Mouse (Mus musculus) kidney, embryonic 16.5 days (tissue): ENCODE results near the gene Mmrn2. TPM values are rescaled to one million over a fixed set of nuclear protein-coding genes. Genes with fewer than 3 reads are reported as not detected.

Source experiments
- ATAC-seq: fragments of 200-750 bp; cut with Nextera tagmentation; 2 replicates; pipeline ENCODE4 v1.8.0; 2017; ENCODE audit warnings: moderate TSS enrichment; ENCODE audit not compliant: low FRiP score, low TSS enrichment
- H3K27ac ChIP-seq: fragments of 300-500 bp; sonication (generic); 2 replicates; pipeline ENCODE4 v1.5.1; 2014; ENCODE audit warnings: low read length
- H3K27me3 ChIP-seq: fragments of 300-500 bp; sonication (generic); 2 replicates; pipeline ENCODE4 v1.6.1; 2014; ENCODE audit warnings: low read length, control low read depth, mixed read lengths; ENCODE audit not compliant: insufficient read depth
- H3K36me3 ChIP-seq: fragments of 300-500 bp; sonication (generic); 2 replicates; pipeline ENCODE4 v1.6.1; 2014; ENCODE audit warnings: low read length, control low read depth, mixed read lengths; ENCODE audit not compliant: insufficient read depth
- H3K4me1 ChIP-seq: fragments of 300-500 bp; sonication (generic); 2 replicates; pipeline ENCODE4 v1.6.1; 2014; ENCODE audit warnings: low read length, control low read depth, mixed read lengths; ENCODE audit not compliant: insufficient read depth
- H3K4me2 ChIP-seq: fragments of 300-500 bp; sonication (generic); replicated peaks from 2 replicates; pipeline ENCODE4 v1.6.1; 2014; ENCODE audit warnings: low read depth, low read length
- H3K4me3 ChIP-seq: fragments of 300-500 bp; sonication (generic); 2 replicates; pipeline ENCODE4 v1.5.1; 2014; ENCODE audit warnings: mild to moderate bottlenecking, low read length
- H3K9ac ChIP-seq: fragments of 300-500 bp; sonication (generic); replicated peaks from 2 replicates; pipeline ENCODE4 v1.6.1; 2014; ENCODE audit warnings: low read length
- H3K9me3 ChIP-seq: fragments of 300-500 bp; sonication (generic); 2 replicates; pipeline ENCODE4 v1.6.1; 2016; ENCODE audit warnings: low read length, control low read depth
- WGBS: fragments of 180-500 bp; shearing (Covaris S2); extraction: QIAGEN DNeasy Blood & Tissue Kit; methylation state at CpG from one replicate; pipeline ENCODE4 v1.1.7; 2014; 5-methylcytosine and 5-hydroxymethylcytosine counted together
- polyA plus RNA-seq: library from polyadenylated mRNA; unstranded; fragments of >200 nt; fragmentation: Nextera tagmentation; extraction: Ambion mirVana; gene quantifications from 2 replicates; pipeline ENCODE4 v1.2.1, GENCODE M21; 2015

The Mmrn2 gene
- polyA plus RNA-seq, 1 experiment from 2014 or later: 20.9 TPM

DNA sequence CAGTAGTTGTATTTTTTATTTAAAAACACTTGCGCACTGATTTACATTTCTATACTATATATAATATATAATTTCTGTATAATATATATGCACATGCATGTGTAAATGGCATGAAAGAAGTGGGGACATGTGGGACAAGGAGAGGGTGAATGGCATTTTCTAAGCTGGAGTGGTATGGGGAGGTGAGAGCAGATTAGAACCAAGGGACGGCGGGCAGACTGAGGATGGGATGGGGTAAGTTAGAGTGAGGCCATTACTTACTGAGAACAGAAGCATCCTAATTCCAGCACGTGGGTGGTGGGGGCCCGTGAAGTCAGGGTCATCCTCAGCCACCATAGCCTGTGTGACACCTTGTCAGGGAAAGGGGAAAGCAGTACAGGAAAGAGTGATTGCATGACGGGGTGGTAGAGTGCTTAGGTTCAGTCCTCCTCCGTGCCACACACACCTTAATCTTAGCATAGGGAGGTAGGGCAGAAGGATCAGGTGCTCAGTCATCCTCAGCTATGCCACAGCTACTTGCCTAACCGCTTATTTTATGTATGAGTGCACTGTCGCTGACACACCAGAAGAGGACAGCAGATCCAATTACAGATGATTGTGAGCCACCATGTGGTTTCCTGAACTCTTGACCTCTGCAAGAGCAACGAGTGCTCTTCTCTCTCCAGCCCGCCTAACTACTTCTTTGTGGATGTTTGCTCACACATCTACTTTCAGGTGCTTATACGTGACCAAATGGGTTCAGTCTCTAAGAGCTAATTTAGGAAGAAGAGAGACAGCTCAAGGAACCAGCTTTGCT lies 29.3 kb upstream of the Mmrn2 start:
- Histone ChIP-seq H3K27ac (no peak overlapping the region), H3K9me3 (no peaks in the 10 kb centered on the region), H3K9ac (no peak overlapping the region), H3K36me3 (peaks cover 24% of the 10 kb centered on the region), H3K27me3 (no peaks in the 10 kb centered on the region), H3K4me2 (no peak overlapping the region), H3K4me1 (no peaks in the 10 kb centered on the region), H3K4me3 (no peak overlapping the region)
- ATAC-seq: peak; percentile 51; the same call in 1 of the 2 replicates
- 55% methylated on average over 12 of the region's 12 CpGs for WGBS

DNA sequence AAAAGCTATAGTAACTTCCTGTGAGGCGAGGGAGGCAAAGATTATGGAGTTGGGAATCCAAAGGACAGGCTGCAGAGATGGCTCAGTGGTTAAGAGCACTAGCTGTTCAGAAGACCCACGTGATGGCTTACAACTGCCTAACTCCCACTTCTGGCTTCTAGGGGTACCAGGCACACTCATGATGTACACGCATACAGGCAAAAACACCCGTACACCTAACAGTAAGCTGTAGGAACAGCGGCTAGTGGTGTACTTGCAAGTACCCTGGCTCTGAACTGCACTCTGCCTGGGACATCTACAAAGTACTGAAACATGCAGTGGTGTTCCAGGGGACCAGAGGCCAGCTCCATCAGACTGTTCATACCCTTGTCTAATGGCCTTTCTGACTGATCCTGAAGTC lies 28.2 kb upstream of the Mmrn2 start:
- H3K36me3 ChIP-seq: peaks cover 13% of the 10 kb centered on the region
- no peak overlapping the region for H3K9ac ChIP-seq
- H3K27ac ChIP-seq: no peak overlapping the region
- 90% methylated on average over 5 of the region's 5 CpGs for WGBS
- no peak overlapping the region for H3K4me2 ChIP-seq
- H3K4me3 ChIP-seq: no peak overlapping the region
- H3K9me3 ChIP-seq: no peaks in the 10 kb centered on the region
- no peaks in the 10 kb centered on the region for H3K4me1 ChIP-seq
- ATAC-seq: no peak
- H3K27me3 ChIP-seq: no peaks in the 10 kb centered on the region

DNA sequence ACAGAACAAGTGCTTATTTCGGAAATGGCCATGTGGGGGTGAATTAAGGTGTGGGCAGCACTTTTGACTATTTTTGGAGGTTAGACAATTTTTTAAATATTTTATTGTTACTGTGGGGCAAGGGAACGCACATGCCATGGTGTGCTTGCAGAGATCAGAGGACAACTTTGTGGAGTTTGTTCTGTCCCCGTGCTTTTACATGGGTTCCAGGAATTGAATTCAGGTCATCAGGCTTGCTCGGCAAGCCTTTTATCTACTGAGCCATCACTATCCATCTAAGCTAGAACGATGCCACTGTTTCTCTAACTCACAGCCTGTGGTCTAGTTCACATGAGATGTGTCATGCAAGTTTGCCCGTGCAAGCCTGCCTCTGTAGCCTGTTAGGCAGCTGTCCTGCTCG lies 27.0 kb upstream of the Mmrn2 start:
- H3K4me2 ChIP-seq: no peak overlapping the region
- H3K27ac ChIP-seq: no peak overlapping the region
- WGBS: 79% methylated on average over 7 of the region's 7 CpGs
- no peaks in the 10 kb centered on the region for H3K9me3 ChIP-seq
- H3K36me3 ChIP-seq: peaks cover 4% of the 10 kb centered on the region; the same call in 1 of the 2 replicates
- H3K4me1 ChIP-seq: no peaks in the 10 kb centered on the region
- ATAC-seq: no peak
- H3K27me3 ChIP-seq: no peaks in the 10 kb centered on the region
- H3K9ac ChIP-seq: no peak overlapping the region
- H3K4me3 ChIP-seq: no peak overlapping the region

DNA sequence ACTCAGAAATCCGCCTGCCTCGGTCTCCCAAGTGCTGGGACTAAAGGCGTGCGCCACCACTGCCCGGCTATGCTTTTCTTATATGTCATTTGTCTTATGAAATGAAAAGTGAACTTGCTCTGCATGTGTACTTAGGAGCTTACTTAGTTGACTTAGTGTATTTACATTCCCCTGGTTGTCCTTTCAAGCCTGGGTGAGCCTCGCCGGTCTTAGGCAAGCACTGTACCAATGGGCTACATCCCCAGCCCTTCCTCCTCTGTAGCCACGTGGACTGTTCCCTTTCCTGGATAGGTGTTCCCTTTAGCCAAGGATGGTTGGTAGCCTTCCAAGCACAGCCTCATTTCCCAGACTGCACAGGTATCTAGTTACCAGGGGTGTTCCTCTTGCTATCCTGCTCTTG lies 26.3 kb upstream of the Mmrn2 start:
- H3K27me3 ChIP-seq: no peaks in the 10 kb centered on the region
- no peak overlapping the region for H3K4me3 ChIP-seq
- no peak overlapping the region for H3K9ac ChIP-seq
- no peaks in the 10 kb centered on the region for H3K36me3 ChIP-seq
- 81% methylated on average over 8 of the region's 8 CpGs for WGBS
- no peak overlapping the region for H3K4me2 ChIP-seq
- no peaks in the 10 kb centered on the region for H3K4me1 ChIP-seq
- no peak for ATAC-seq
- no peak overlapping the region for H3K27ac ChIP-seq
- no peaks in the 10 kb centered on the region for H3K9me3 ChIP-seq

DNA sequence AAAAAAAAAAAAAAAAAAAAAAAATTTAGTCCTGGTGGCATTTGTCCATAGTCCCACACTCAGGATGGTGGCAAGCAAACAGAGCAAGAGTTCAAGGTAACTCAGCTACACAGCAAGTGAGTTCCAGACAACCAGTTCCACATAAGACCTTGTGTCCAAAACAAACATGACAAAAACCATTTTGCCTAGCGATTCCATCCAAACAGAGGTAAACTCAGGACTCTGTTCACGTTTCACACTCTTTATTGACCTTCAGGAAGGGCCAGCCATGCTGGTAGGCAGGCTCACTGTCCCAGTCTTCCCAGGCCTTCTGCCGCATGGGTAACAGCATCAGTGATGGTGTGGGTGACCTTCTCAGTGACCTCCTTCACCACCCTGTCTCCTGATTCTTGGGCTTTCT lies 23.6 kb upstream of the Mmrn2 start:
- no peak for ATAC-seq
- no peak overlapping the region for H3K4me3 ChIP-seq
- H3K9me3 ChIP-seq: no peaks in the 10 kb centered on the region
- no peak overlapping the region for H3K27ac ChIP-seq
- H3K36me3 ChIP-seq: no peaks in the 10 kb centered on the region
- H3K4me2 ChIP-seq: no peak overlapping the region
- no peaks in the 10 kb centered on the region for H3K27me3 ChIP-seq
- no peaks in the 10 kb centered on the region for H3K4me1 ChIP-seq
- H3K9ac ChIP-seq: no peak overlapping the region
- WGBS: 63% methylated on average over 3 of the region's 3 CpGs

DNA sequence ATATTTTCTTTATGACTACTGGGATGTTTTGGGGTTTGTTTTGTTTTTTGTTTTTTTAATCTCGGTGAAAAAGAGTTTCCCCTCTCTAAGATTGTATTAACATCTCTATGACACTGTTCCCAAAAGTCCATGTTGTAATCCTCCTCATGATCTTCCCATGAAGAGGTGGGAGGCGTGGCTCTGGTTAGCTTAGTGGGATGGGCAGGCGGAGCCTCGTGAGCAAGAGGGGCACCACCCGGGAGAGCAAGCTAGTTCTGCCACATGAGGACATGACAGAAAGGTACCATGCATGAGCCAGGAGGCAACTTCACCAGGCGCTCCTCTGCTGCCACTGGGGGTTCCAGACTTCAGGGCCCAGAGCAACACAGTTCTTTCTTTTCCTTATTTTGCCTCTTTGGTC lies 22.7 kb upstream of the Mmrn2 start:
- H3K4me2 ChIP-seq: no peak overlapping the region
- no peaks in the 10 kb centered on the region for H3K9me3 ChIP-seq
- no peaks in the 10 kb centered on the region for H3K27me3 ChIP-seq
- 0 out of 2 replicates have a peak overlapping the region, but pooled peaks have one; percentile 36 for H3K27ac ChIP-seq
- no peaks in the 10 kb centered on the region for H3K36me3 ChIP-seq
- H3K4me1 ChIP-seq: no peaks in the 10 kb centered on the region
- H3K9ac ChIP-seq: no peak overlapping the region
- H3K4me3 ChIP-seq: no peak overlapping the region
- ATAC-seq: no peak
- WGBS: 75% methylated on average over 6 of the region's 6 CpGs

DNA sequence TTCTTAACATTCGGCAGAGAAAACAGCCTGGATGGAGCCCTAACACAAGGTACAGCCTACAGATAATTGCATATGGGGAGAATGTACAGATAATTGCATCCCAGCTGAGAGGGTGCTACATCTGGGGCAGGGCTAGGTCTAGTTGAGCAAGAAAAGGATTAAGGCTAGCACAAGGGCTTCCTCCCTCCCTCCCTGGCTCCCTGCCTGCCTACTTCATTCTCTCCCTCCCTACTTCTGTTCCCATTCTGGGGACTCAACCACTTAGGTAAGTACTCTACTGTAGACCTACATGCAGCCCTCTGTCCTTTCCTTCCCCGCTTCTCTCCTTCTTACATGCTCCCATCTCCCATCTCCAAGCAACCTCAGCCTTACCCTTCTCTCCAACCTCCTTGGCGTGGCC lies 21.9 kb upstream of the Mmrn2 start:
- 87% methylated on average over 3 of the region's 3 CpGs for WGBS

DNA sequence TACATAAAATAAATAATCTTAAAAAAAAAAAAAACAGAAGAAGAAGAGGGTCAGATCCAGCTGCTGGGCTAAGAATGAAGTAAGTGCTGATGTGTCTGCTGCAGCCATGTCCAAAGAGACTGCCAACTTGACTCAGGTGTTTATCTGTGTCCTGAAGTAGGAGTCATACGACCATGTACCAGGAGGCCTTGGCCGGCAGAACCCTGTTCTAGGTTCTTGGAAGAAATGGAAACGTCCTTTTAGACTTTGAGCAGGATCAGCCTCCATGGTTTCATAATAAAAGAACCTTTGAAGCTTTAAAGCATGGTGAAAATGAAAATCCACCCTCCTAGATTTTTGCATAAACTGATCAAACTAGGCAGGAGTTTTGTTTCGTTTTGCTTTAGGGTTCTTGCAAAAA lies 20.8 kb upstream of the Mmrn2 start:
- H3K9me3 ChIP-seq: no peaks in the 10 kb centered on the region
- H3K27ac ChIP-seq: no peak overlapping the region
- H3K9ac ChIP-seq: no peak overlapping the region
- H3K4me2 ChIP-seq: no peak overlapping the region
- no peak overlapping the region for H3K4me3 ChIP-seq
- no peaks in the 10 kb centered on the region for H3K27me3 ChIP-seq
- no peaks in the 10 kb centered on the region for H3K36me3 ChIP-seq
- 86% methylated on average over 4 of the region's 4 CpGs for WGBS
- no peak for ATAC-seq
- no peaks in the 10 kb centered on the region for H3K4me1 ChIP-seq

More for the DNA sequence above, 21.9 kb upstream of the Mmrn2 start:
- Histone ChIP-seq H3K4me1 (no peaks in the 10 kb centered on the region), H3K27me3 (no peaks in the 10 kb centered on the region), H3K9me3 (no peaks in the 10 kb centered on the region), H3K36me3 (no peaks in the 10 kb centered on the region), H3K9ac (no peak overlapping the region), H3K4me3 (no peak overlapping the region), H3K27ac (peak overlapping the region; percentile 26; the same call in 1 of the 2 replicates), H3K4me2 (no peak overlapping the region)
- no peak for ATAC-seq

DNA sequence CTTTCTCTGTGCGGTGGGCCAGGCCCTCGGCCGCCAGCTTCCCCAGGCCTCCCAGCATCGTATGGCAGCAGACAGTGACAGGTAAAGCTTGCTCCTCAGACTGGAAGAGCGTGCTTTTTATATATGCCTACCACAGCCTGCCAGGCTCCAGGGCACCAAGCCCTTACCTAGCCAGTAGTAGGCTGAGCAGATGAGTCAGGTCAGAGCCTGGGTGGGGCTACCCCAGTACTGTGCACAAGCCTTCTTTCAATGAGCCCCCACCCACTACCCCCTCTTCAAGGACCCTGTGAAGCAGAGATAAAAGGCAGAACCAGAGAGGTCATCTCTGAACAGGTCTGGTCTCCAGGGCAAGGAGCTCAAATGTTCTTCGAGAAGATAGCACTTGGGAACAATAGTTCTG lies 20.0 kb upstream of the Mmrn2 start, which contains the start of gene Fam25c:
TSS of gene Fam25c (minus strand) at position 133 of the 400 bp plus-strand sequence.
- 0 out of 2 replicates have a peak, but pooled peaks have one; percentile 35 for ATAC-seq
- H3K27ac ChIP-seq: no peak within 1 kb of the TSS
- WGBS: 80% methylated on average over 6 of the region's 6 CpGs

DNA sequence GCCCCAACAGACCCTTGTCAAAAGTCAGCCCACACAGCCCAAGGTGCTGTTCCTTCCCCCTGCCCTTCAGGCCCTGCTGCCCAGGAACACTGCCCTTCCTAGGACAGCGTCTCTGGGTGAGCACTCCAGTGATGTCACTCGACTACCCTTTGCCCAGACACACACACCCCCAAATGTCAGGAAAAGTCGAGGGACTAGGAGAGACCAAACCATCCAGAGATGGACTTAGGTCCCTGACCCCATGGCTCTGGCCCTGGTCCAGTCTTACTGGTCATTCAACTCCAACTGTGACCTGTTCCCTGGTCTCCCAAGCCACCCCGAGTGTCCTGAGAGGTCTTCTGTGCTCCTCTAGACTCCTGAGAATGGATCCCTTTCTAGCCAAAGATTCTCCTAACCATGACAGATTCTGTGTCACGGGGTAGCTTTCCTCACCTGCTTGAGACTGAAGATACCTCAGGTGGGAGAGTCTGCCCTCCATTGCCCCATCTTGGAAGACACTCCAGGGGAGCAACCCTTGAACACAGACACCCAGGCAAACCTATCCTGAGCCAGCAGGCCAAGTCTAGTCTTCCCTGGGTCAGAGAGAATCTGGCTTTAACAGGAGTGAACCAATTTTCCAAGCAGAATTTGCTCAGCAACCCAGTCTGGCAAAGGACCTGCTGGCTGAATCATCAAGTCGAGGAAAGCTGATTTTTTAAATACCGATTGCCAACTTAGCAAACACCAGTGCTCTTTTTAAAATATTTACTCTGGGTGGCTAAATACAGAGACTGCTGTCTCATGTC lies 17.4 kb upstream of the Mmrn2 start:
- no peak overlapping the region for H3K9ac ChIP-seq
- H3K4me1 ChIP-seq: no peaks in the 10 kb centered on the region
- H3K4me3 ChIP-seq: no peak overlapping the region
- no peaks in the 10 kb centered on the region for H3K27me3 ChIP-seq
- no peak overlapping the region for H3K4me2 ChIP-seq
- no peak overlapping the region for H3K27ac ChIP-seq
- H3K36me3 ChIP-seq: no peaks in the 10 kb centered on the region
- WGBS: 79% methylated on average over 7 of the region's 7 CpGs
- ATAC-seq: no peak
- no peaks in the 10 kb centered on the region for H3K9me3 ChIP-seq

More for the DNA sequence above, 20.0 kb upstream of the Mmrn2 start, which contains the start of gene Fam25c:
- Histone ChIP-seq H3K4me1 (no peaks in the 10 kb centered on the region), H3K36me3 (no peaks in the 10 kb centered on the region), H3K4me2 (no peak within 1 kb of the TSS), H3K4me3 (no peak within 1 kb of the TSS), H3K27me3 (no peaks in the 10 kb centered on the region), H3K9ac (no peak within 1 kb of the TSS), H3K9me3 (no peaks in the 10 kb centered on the region)
